Mouse (Mus musculus) intestine, embryonic 15.5 days (tissue): ENCODE data around the gene Dclk3. TPM values are rescaled to one million over a fixed set of nuclear protein-coding genes. Genes with fewer than 3 reads are reported as not detected.

Experiments used
- ATAC-seq: fragments of 200-750 bp; cut with Nextera tagmentation; 2 replicates; pipeline ENCODE4 v1.8.0; 2017; ENCODE audit warnings: moderate TSS enrichment, moderate library complexity
- H3K27ac ChIP-seq: fragments of 300-500 bp; sonication (generic); 2 replicates; pipeline ENCODE4 v1.5.1; 2015; ENCODE audit warnings: mild to moderate bottlenecking, inconsistent platforms
- H3K27me3 ChIP-seq: fragments of 300-500 bp; sonication (generic); replicated peaks from 2 replicates; pipeline ENCODE4 v1.6.1; 2015; ENCODE audit warnings: inconsistent platforms
- H3K36me3 ChIP-seq: fragments of 300-500 bp; sonication (generic); 2 replicates; pipeline ENCODE4 v1.6.1; 2015; ENCODE audit warnings: inconsistent platforms
- H3K4me1 ChIP-seq: fragments of 300-500 bp; sonication (generic); replicated peaks from 2 replicates; pipeline ENCODE4 v1.6.1; 2015; ENCODE audit warnings: inconsistent platforms
- H3K4me2 ChIP-seq: fragments of 300-500 bp; sonication (generic); replicated peaks from 2 replicates; pipeline ENCODE4 v1.6.1; 2015; ENCODE audit warnings: mild to moderate bottlenecking, inconsistent platforms
- H3K4me3 ChIP-seq: fragments of 300-500 bp; sonication (generic); replicated peaks from 2 replicates; pipeline ENCODE4 v1.5.1; 2015; ENCODE audit warnings: inconsistent platforms
- H3K9ac ChIP-seq: fragments of 300-500 bp; sonication (generic); 2 replicates; pipeline ENCODE4 v1.6.1; 2015; ENCODE audit warnings: inconsistent platforms
- H3K9me3 ChIP-seq: fragments of 300-500 bp; sonication (generic); 2 replicates; pipeline ENCODE4 v1.6.1; 2016; ENCODE audit warnings: inconsistent platforms
- WGBS: fragments of 180-500 bp; shearing (Covaris S2); methylation state at CpG from one replicate; pipeline ENCODE4 v1.1.7; 2015; 5-methylcytosine and 5-hydroxymethylcytosine counted together
- polyA plus RNA-seq: library from polyadenylated mRNA; unstranded; fragments of >200 nt; fragmentation: Nextera tagmentation; extraction: Ambion mirVana; gene quantifications from 2 replicates; pipeline ENCODE4 v1.2.1, GENCODE M21; 2015

The Dclk3 gene
- polyA plus RNA-seq, 1 experiment from 2014 or later: 0.75 TPM

GRCm38 (mm10) chr9:111446204-111446603 is 7.3 kb downstream of the Dclk3 start:
- no peak overlapping the region for H3K9ac ChIP-seq
- H3K4me2 ChIP-seq: no peak overlapping the region
- H3K4me3 ChIP-seq: no peak overlapping the region
- no peaks in the 10 kb centered on the region for H3K9me3 ChIP-seq
- WGBS: 85% methylated on average over 2 of the region's 2 CpGs
- no peaks in the 10 kb centered on the region for H3K36me3 ChIP-seq
- H3K27ac ChIP-seq: no peak overlapping the region
- ATAC-seq: no peak
- no peaks in the 10 kb centered on the region for H3K27me3 ChIP-seq
- no peaks in the 10 kb centered on the region for H3K4me1 ChIP-seq

GRCm38 (mm10) chr9:111448976-111449375 is 10.1 kb downstream of the Dclk3 start:
- Histone ChIP-seq H3K27me3 (no peaks in the 10 kb centered on the region), H3K4me3 (no peak overlapping the region), H3K4me1 (no peaks in the 10 kb centered on the region), H3K9ac (no peak overlapping the region), H3K4me2 (no peak overlapping the region), H3K27ac (no peak overlapping the region), H3K9me3 (no peaks in the 10 kb centered on the region), H3K36me3 (no peaks in the 10 kb centered on the region)
- ATAC-seq: no peak
- WGBS: 74% methylated on average over 2 of the region's 2 CpGs

GRCm38 (mm10) chr9:111449880-111450279 is 11.0 kb downstream of the Dclk3 start:
- WGBS: 73% methylated on average over 5 of the region's 5 CpGs
- Histone ChIP-seq H3K27me3 (no peaks in the 10 kb centered on the region), H3K9me3 (no peaks in the 10 kb centered on the region), H3K9ac (no peak overlapping the region), H3K27ac (no peak overlapping the region), H3K4me1 (no peaks in the 10 kb centered on the region), H3K4me2 (no peak overlapping the region), H3K4me3 (no peak overlapping the region), H3K36me3 (no peaks in the 10 kb centered on the region)
- ATAC-seq: no peak

GRCm38 (mm10) chr9:111450853-111451404 is 12.0 kb downstream of the Dclk3 start:
- H3K4me2 ChIP-seq: no peak overlapping the region
- 0 out of 2 replicates have a peak, but pooled peaks have one; percentile 39 for ATAC-seq
- WGBS: 71% methylated on average over 12 of the region's 12 CpGs
- no peaks in the 10 kb centered on the region for H3K36me3 ChIP-seq
- H3K4me3 ChIP-seq: no peak overlapping the region
- no peak overlapping the region for H3K9ac ChIP-seq
- H3K9me3 ChIP-seq: no peaks in the 10 kb centered on the region
- H3K27ac ChIP-seq: no peak overlapping the region
- no peaks in the 10 kb centered on the region for H3K27me3 ChIP-seq
- H3K4me1 ChIP-seq: no peaks in the 10 kb centered on the region

- no peaks in the 10 kb centered on the region for H3K27me3 ChIP-seq
- H3K4me2 ChIP-seq: no peak overlapping the region
- H3K4me3 ChIP-seq: no peak overlapping the region
- no peak overlapping the region for H3K9ac ChIP-seq
- no peaks in the 10 kb centered on the region for H3K4me1 ChIP-seq
- H3K9me3 ChIP-seq: no peaks in the 10 kb centered on the region
- no peak overlapping the region for H3K27ac ChIP-seq
- ATAC-seq: no peak
- 57% methylated on average over 3 of the region's 3 CpGs for WGBS
- no peaks in the 10 kb centered on the region for H3K36me3 ChIP-seq
These were observed 15.0 kb downstream of the Dclk3 start for GRCm38 (mm10) chr9:111453895-111454294.

GRCm38 (mm10) chr9:111457176-111457935 is 18.5 kb downstream of the Dclk3 start:
- no peak overlapping the region for H3K4me3 ChIP-seq
- WGBS: 79% methylated on average over 10 of the region's 10 CpGs
- H3K27me3 ChIP-seq: no peaks in the 10 kb centered on the region
- no peak for ATAC-seq
- no peak overlapping the region for H3K9ac ChIP-seq
- no peaks in the 10 kb centered on the region for H3K36me3 ChIP-seq
- peaks cover 13% of the 10 kb centered on the region for H3K4me1 ChIP-seq
- H3K27ac ChIP-seq: no peak overlapping the region
- H3K4me2 ChIP-seq: no peak overlapping the region
- H3K9me3 ChIP-seq: no peaks in the 10 kb centered on the region

GRCm38 (mm10) chr9:111457936-111458310 is 19.0 kb downstream of the Dclk3 start:
- H3K4me3 ChIP-seq: no peak overlapping the region
- no peak for ATAC-seq
- WGBS: 75% methylated on average over 4 of the region's 4 CpGs

GRCm38 (mm10) chr9:111459466-111459865 is 20.6 kb downstream of the Dclk3 start:
- Histone ChIP-seq H3K9me3 (no peaks in the 10 kb centered on the region), H3K4me3 (no peak overlapping the region), H3K27ac (no peak overlapping the region), H3K4me1 (peaks cover 13% of the 10 kb centered on the region), H3K36me3 (no peaks in the 10 kb centered on the region), H3K4me2 (no peak overlapping the region), H3K9ac (no peak overlapping the region), H3K27me3 (no peaks in the 10 kb centered on the region)
- ATAC-seq: no peak
- 46% methylated on average over 8 of the region's 8 CpGs for WGBS

More at GRCm38 (mm10) chr9:111457936-111458310, 19.0 kb downstream of the Dclk3 start:
- Histone ChIP-seq H3K36me3 (no peaks in the 10 kb centered on the region), H3K27ac (no peak overlapping the region), H3K4me1 (peaks cover 13% of the 10 kb centered on the region), H3K9me3 (no peaks in the 10 kb centered on the region), H3K27me3 (no peaks in the 10 kb centered on the region), H3K4me2 (no peak overlapping the region), H3K9ac (no peak overlapping the region)

GRCm38 (mm10) chr9:111460201-111460814 is 21.4 kb downstream of the Dclk3 start:
- no peaks in the 10 kb centered on the region for H3K36me3 ChIP-seq
- 39% methylated on average over 6 of the region's 6 CpGs for WGBS
- no peaks in the 10 kb centered on the region for H3K9me3 ChIP-seq
- H3K9ac ChIP-seq: no peak overlapping the region
- H3K4me1 ChIP-seq: peaks cover 13% of the 10 kb centered on the region
- H3K4me2 ChIP-seq: no peak overlapping the region
- ATAC-seq: peak; percentile 79
- H3K27me3 ChIP-seq: no peaks in the 10 kb centered on the region
- H3K4me3 ChIP-seq: no peak overlapping the region
- no peak overlapping the region for H3K27ac ChIP-seq

GRCm38 (mm10) chr9:111461415-111462103 is 22.7 kb downstream of the Dclk3 start:
- H3K4me2 ChIP-seq: no peak overlapping the region
- no peaks in the 10 kb centered on the region for H3K27me3 ChIP-seq
- ATAC-seq: peak; percentile 60
- peaks cover 13% of the 10 kb centered on the region for H3K4me1 ChIP-seq
- H3K36me3 ChIP-seq: no peaks in the 10 kb centered on the region
- H3K9ac ChIP-seq: no peak overlapping the region
- 64% methylated on average over 10 of the region's 10 CpGs for WGBS
- no peak overlapping the region for H3K4me3 ChIP-seq
- H3K27ac ChIP-seq: no peak overlapping the region
- H3K9me3 ChIP-seq: no peaks in the 10 kb centered on the region

GRCm38 (mm10) chr9:111465666-111466065 is 26.8 kb downstream of the Dclk3 start:
- Histone ChIP-seq H3K36me3 (no peaks in the 10 kb centered on the region), H3K9ac (no peak overlapping the region), H3K4me1 (0 out of 2 replicates have a peak, but pooled peaks cover 4% of the 10 kb centered on the region), H3K4me2 (no peak overlapping the region), H3K4me3 (no peak overlapping the region), H3K9me3 (no peaks in the 10 kb centered on the region), H3K27me3 (no peaks in the 10 kb centered on the region), H3K27ac (no peak overlapping the region)
- ATAC-seq: no peak
- WGBS: 93% methylated on average over 6 of the region's 6 CpGs

- no peaks in the 10 kb centered on the region for H3K36me3 ChIP-seq
- H3K9me3 ChIP-seq: no peaks in the 10 kb centered on the region
- no peak overlapping the region for H3K4me2 ChIP-seq
- no peaks in the 10 kb centered on the region for H3K4me1 ChIP-seq
- H3K27ac ChIP-seq: no peak overlapping the region
- no peak overlapping the region for H3K9ac ChIP-seq
- WGBS: 71% methylated on average over 21 of the region's 21 CpGs
- no peaks in the 10 kb centered on the region for H3K27me3 ChIP-seq
- ATAC-seq: no peak
- H3K4me3 ChIP-seq: no peak overlapping the region
These were observed 35.0 kb downstream of the Dclk3 start for GRCm38 (mm10) chr9:111473686-111474457.
